Mouse (Mus musculus): ENCODE measurements around the gene Bspry.
"Not testable (repeated sequence)": the region's sequence is repeated elsewhere in the genome, so short reads cannot be mapped to it uniquely, and the experiment has no call there.

Gene Bspry

GRCm38 (mm10) chr4:62479937-62480708, at the start of gene Bspry:
TSS of gene Bspry (plus strand) at chr4:62480053.
- no peak for DNase-seq (ENCODE audit: low spot score)

DNA sequence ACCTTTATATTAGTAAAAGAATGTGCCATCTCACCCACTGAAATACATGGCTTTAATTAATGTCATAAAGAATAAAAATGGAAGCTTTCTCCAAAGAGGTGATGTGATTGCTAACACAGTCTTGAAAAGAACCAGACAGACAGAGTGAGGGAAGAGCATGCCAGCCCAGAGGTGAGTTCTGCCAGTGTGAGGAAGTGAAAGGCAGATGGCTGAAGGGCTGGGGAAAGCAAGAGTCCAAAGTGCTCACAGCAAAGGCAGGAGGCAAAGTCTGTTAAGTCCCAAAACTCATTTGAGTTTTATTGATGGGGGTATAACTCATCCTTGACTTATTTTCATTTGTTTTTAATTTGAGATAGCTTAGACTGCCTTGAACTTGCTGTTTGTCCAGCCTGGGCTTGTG, 49.2 kb upstream of the Bspry start:
- DNase-seq (ENCODE audit: low spot score): no peak

- peak; percentile 82 for DNase-seq (ENCODE audit: low spot score)
Observed at GRCm38 (mm10) chr4:62431522-62431921, 48.3 kb upstream of the Bspry start.

DNA sequence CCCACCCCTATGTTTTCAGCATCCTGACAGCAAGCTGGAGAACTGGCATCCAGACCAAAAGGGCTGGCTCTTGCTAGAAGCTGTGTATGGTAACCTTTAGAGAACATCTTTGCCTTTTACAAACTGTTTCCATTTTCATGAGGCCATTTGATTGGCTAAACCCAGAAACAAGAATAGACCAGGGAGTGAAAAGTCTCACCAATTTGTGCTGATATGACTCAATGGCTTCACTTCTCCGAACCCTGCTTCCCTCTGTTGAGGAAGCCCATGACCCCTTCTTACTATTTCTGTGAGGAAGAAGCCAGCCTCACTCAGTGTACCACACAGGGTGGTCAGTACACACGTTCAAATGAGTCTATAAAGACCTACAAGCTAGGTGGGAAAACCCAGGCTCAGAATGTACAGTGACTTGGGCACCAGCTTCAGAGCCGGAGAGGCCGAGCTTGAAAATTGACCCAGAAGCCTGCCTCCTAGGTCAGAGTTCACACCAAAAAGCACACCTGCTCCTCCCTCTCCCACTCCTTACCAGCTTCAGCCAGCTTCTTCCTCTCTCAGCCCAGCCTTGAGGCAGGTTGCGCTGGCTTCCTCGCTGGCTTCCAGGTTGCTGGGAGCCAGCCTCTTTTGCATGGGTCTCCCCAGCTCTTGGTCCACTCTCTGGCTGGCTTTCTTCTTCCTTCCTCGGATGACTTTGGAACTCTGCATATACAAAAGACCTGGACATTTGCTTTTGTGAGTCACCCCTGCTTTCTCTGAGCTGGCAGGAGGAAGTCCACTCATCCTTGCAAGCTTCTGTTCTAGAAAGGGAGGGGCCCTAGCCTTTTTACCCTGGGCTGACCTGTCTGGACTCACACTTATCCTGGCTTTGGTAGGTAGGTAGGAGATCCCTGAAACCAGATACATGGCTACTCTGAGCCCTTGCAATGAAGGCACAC, 45.6 kb upstream of the Bspry start:
- DNase-seq (ENCODE audit: low spot score): no peak

DNA sequence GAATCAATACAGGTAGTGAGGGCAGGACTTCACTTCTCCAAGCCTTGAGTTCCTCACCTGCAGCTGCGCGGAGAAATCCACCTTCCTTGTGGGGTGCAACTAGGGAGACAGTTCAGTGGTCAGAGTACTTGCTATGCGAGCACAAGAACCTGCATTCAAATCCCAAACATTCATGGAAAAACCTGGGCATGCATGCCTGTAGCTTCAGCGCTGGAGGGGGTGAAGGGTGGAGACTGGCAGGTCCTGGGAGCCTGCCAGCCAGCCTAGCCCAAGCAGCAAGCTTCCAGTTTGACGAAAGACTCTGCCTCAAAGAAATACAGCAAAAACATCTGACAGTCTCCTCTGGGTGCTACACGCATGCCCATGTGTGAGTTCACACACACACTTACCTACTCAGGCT, 44.8 kb upstream of the Bspry start, which contains the start of gene Rnf183:
Rnf183 (minus strand) TSS at position 172 of the 400 bp plus-strand sequence.
- DNase-seq (ENCODE audit: low spot score): no peak

- DNase-seq (ENCODE audit: low spot score): no peak
Observed at GRCm38 (mm10) chr4:62437256-62437778, 42.5 kb upstream of the Bspry start.

DNA sequence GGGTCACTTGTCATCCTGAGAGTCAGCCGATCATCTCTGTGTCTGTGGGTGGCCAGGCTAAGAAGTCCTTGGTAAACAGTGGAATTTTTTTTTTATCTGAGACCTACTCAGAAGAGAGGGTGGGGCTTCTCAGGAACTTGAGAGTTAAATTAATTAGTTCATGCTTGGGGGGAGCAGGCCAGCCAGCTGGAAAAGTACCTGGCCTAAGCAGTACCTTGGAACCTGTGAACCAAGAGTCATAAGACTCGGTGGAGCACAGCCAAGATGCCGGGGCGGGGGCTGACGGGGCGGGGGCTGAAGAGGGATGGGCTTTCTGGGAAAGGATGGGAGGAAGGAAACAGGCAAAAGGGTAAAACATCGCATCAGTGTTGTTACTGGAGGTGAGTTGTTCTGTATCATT, 42.0 kb upstream of the Bspry start:
- DNase-seq (ENCODE audit: low spot score): no peak

- no peak for DNase-seq (ENCODE audit: low spot score)
Observed at GRCm38 (mm10) chr4:62439793-62440192, 40.1 kb upstream of the Bspry start.

DNA sequence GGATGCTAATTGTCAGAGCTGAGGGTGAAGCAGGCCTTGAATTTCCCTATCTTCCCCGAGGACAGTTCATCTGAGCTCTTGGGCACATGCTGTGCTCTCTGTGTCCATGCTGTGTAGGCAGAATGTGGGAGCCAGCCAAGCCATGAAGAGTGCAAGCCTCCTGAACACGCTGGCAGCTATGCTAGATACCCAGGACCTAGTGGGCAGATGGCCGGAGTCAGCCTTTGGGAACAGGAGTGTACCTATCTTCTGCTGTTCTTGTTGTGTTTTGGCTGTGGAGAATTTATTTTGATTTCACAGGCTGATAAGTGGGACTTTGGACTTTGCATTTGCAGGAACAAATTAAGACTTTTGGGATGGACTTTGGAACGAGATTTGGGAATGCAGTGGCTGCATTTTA, 39.3 kb upstream of the Bspry start:
- DNase-seq (ENCODE audit: low spot score): no peak

GRCm38 (mm10) chr4:62440986-62441385, 38.9 kb upstream of the Bspry start:
- no peak for DNase-seq (ENCODE audit: low spot score)

GRCm38 (mm10) chr4:62454995-62455394, 24.9 kb upstream of the Bspry start:
- DNase-seq (ENCODE audit: low spot score): peak; percentile 35

- no peak for DNase-seq (ENCODE audit: low spot score)
Observed at GRCm38 (mm10) chr4:62459081-62459480, 20.8 kb upstream of the Bspry start.

DNA sequence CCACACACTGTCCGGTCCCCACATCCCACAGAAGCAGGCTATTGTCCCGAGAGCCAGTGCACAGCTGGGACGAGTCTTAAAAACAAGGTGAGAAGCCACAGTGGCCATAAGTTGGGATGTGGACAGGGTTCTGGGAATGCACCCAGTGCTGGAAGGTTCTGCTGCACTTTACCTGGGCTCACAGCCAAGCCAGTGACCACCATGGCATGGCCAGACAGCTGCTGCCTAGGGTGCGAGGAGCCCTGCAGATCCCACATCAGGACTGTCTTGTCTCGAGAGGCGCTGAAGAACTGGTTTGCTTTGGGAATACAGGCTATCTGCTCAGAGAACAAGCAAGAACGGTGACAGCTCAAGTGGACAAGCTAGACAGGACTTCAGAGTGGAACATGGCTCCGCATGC, 19.5 kb upstream of the Bspry start:
- no peak for DNase-seq (ENCODE audit: low spot score)

DNA sequence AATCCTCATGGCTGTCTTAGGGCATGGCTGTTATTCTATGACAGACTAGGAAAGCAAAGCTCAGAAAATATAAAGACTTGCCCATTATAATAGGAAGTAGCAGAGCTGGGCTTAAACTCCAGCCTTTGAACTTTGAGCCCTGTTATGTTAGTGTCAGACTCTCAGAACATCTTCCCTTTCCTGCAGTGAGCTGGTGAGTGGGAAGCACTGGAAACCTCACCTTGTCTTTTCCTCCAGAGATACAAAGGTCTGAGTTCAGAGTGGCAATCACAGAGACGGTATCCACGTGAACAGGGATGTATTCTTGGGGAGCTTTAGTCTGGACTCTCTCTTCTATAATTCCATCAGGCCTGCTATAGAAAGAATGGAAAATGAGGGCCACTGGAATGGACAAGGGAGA, 16.7 kb upstream of the Bspry start:
- no peak for DNase-seq (ENCODE audit: low spot score)

DNA sequence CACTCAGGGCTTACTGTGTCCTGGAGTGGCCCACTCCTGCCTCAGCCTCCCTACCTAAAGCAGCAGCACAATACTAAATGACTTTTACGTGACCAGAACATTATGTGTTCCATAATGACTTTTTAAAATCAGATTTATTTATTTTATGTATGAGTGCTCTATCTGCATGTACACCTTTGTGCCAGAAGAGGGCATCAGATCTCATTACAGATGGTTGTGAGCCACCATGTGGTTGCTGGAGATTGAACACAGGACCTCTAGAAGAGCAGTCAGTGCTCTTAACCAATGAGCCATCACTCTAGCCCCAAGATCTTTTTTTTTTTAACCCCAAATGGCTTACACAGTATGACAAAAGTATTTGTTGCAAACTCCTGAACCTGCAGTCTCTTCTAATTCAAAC, 11.7 kb upstream of the Bspry start:
- DNase-seq (ENCODE audit: low spot score): no peak

DNA sequence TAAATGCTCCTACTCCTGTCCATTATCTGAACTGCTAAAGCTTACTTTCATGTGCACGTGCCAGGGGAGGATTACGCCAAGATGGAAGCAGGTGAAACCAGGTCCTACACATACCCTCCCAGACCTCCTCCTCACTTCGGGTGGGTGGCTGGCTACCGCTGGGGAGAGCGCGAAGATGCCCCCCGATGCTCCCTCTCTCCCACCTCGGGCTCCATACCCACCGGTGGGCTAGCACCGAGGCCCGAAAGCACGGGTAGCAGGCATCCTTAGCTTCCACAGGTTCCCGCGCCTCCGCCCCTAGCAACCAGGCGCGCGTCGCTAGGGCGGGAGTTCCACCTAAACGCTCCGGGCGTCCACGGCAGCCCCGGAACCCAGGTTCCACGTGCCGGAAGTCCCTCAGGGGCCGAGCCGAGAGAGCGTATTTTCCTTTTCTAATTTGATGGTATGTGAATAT, 9.2 kb upstream of the Bspry start, which contains the start of gene Wdr31:
Wdr31 (minus strand) TSS at position 299 of the 454 bp plus-strand sequence.
- DNase-seq (ENCODE audit: low spot score): peak; percentile 82

DNA sequence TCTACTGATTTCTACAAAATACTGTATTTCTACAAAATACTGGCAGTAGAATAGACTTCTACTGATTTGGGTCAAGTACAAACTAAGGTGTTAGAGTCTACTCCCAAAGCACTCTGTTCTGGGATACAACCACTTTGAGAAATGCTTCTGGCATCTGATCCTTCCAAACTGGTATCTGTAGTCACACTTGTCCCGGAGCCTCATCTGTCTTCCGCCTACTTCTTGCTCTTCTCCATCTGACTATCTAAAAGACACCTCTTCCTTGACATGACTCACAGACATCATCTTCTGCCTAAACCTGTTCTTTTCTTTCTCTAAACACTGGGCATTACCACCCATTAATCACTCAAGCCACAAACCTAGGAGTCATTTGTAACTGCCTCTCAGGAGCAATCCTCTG, 7.8 kb upstream of the Bspry start:
- DNase-seq (ENCODE audit: low spot score): no peak

- no peak for DNase-seq (ENCODE audit: low spot score)
Observed at GRCm38 (mm10) chr4:62475131-62475530, 4.7 kb upstream of the Bspry start.

DNA sequence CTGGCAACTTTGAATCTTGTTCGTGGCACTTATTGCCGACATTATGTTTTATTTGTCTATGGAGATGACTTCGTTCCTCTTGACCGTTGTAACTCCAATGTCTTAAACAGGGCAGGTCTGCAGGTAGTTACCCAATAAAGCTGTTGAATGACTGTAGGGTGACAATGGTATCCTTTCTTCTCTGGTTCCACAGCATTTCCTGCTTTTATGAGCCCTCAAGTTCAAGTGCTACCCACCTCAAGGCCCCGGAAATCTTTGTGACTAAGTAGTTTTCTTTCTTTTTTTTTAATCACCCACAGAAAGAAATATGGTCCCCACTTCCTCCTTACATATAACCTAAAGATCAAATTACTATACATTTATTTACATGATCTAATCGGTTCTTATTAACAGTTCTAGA, 4.1 kb upstream of the Bspry start:
- DNase-seq (ENCODE audit: low spot score): no peak

DNA sequence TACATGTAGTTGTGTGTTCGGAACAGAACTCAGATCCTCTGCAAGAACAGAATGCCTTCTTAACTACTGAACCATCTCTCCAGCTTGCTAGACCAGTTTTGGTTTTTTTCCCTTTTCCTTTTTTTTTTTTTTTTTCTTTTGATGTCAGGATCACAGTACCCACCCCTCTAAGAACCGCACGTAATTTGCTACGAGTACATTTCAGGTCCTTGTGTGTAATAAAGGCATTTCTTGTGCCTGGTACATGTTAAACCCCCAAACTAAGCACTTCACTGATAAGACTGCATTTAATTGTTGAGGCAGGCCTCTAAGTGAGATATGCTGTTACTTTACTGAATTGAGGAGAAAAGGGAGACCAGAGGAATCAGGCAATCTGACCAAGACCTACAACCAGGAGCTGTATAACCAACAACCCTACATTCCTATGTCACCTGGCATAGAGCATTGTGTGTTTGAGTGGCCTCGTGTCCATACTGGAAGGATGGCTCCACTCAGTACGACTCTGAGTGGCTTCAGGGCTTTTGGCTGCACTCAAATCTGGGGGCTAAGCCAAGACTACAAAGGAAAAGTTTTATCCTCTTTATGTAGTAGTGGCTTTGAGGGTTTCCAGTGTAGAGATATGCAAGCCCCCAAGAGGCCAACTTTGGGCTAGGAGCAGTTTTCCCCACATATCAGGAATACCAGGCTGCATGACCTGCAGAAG, 2.2 kb upstream of the Bspry start:
- no peak for DNase-seq (ENCODE audit: low spot score)

- DNase-seq (ENCODE audit: low spot score): not testable (repeated sequence)
Observed at GRCm38 (mm10) chr4:62479593-62479936, 288 bp upstream of the Bspry start.
